Mouse (Mus musculus) liver, embryonic 11.5 days (tissue): Measurements from ENCODE around the gene B4galt5. TPM values are rescaled to one million over a fixed set of nuclear protein-coding genes. Genes with fewer than 3 reads are reported as not detected.
A peak's percentile ranks its signal among the peaks of the same experiment; 100 is the strongest.
"Not testable (repeated sequence)": the region's sequence is repeated elsewhere in the genome, so short reads cannot be mapped to it uniquely, and the experiment has no call there.

Experiments used
- ATAC-seq: fragments of 200-750 bp; cut with Nextera tagmentation; replicated peaks from 2 replicates; pipeline ENCODE4 v1.8.0; 2017; ENCODE audit warnings: moderate number of reproducible peaks, mild to moderate bottlenecking, moderate TSS enrichment, moderate library complexity; ENCODE audit not compliant: low FRiP score
- DNase-seq: peaks from one replicate; pipeline ENCODE4 v3.0.0-alpha.2; 2017; ENCODE audit warnings: low spot score
- H3K27ac ChIP-seq: fragments of 300-500 bp; sonication (generic); 2 replicates; pipeline ENCODE4 v1.5.1; 2014; ENCODE audit warnings: mild to moderate bottlenecking, low read depth, low read length, control low read depth
- H3K27me3 ChIP-seq: fragments of 300-500 bp; sonication (generic); replicated peaks from 2 replicates; pipeline ENCODE4 v1.6.1; 2014; ENCODE audit warnings: low read length, mixed read lengths; ENCODE audit not compliant: control insufficient read depth, insufficient read depth
- H3K36me3 ChIP-seq: fragments of 300-500 bp; sonication (generic); 2 replicates; pipeline ENCODE4 v1.6.1; 2014; ENCODE audit warnings: mild to moderate bottlenecking, low read length, moderate library complexity, mixed read lengths; ENCODE audit not compliant: control insufficient read depth, insufficient read depth
- H3K4me1 ChIP-seq: fragments of 300-500 bp; sonication (generic); replicated peaks from 2 replicates; pipeline ENCODE4 v1.6.1; 2014; ENCODE audit warnings: low read length, mixed read lengths; ENCODE audit not compliant: control insufficient read depth, insufficient read depth
- H3K4me2 ChIP-seq: fragments of 300-500 bp; sonication (generic); 2 replicates; pipeline ENCODE4 v1.6.1; 2014; ENCODE audit warnings: mild to moderate bottlenecking, control low read depth, moderate library complexity
- H3K4me3 ChIP-seq: fragments of 300-500 bp; sonication (generic); 2 replicates; pipeline ENCODE4 v1.5.1; 2014; ENCODE audit warnings: low read depth, low read length, control low read depth
- H3K9ac ChIP-seq: fragments of 300-500 bp; sonication (generic); 2 replicates; pipeline ENCODE4 v1.6.1; 2014; ENCODE audit warnings: low read depth, low read length, control low read depth
- H3K9me3 ChIP-seq: fragments of 300-500 bp; sonication (generic); 2 replicates; pipeline ENCODE4 v1.6.1; 2016; ENCODE audit warnings: low read length, inconsistent platforms, mixed read lengths; ENCODE audit not compliant: control insufficient read depth
- WGBS: fragments of 180-500 bp; shearing (Covaris S2); extraction: QIAGEN DNeasy Blood & Tissue Kit; methylation state at CpG from one replicate; pipeline ENCODE4 v1.1.7; 2014; 5-methylcytosine and 5-hydroxymethylcytosine counted together
- polyA plus RNA-seq: library from polyadenylated mRNA; unstranded; fragments of >200 nt; fragmentation: Nextera tagmentation; extraction: Ambion mirVana; gene quantifications from 2 replicates; pipeline ENCODE4 v1.2.1, GENCODE M21; 2014

The B4galt5 gene
- 8.0 and 11.8 TPM in 2 replicates for polyA plus RNA-seq

GRCm38 (mm10) chr2:167348376-167349282 is at the start of gene B4galt5:
Gene B4galt5 (minus strand): TSS chr2:167349183.
- Histone ChIP-seq H3K9me3 (no peaks in the 10 kb centered on the region), H3K27me3 (peaks cover 9% of the 10 kb centered on the region; the same call in 1 of the 2 replicates), H3K36me3 (no peaks in the 10 kb centered on the region), H3K4me2 (peak within 1 kb of the TSS; percentile 90), H3K9ac (peak within 1 kb of the TSS; percentile 95), H3K27ac (peak within 1 kb of the TSS; percentile 84), H3K4me1 (peaks cover 43% of the 10 kb centered on the region), H3K4me3 (peak within 1 kb of the TSS; percentile 92)
- WGBS, result under 1% methylated on average over 96 of the region's 111 CpGs
- peak; percentile 3; the same call in 1 of the 2 replicates for ATAC-seq
- DNase-seq, result peak; percentile 63

- H3K36me3 ChIP-seq, ATAC-seq, H3K9me3 ChIP-seq, DNase-seq, H3K27ac ChIP-seq, H3K9ac ChIP-seq, H3K27me3 ChIP-seq, H3K4me3 ChIP-seq, H3K4me2 ChIP-seq, H3K4me1 ChIP-seq: not testable (repeated sequence)
- 95% methylated on average over 9 of the region's 9 CpGs for WGBS
These were observed 47.4 kb upstream of the B4galt5 start for GRCm38 (mm10) chr2:167396420-167396819.

GRCm38 (mm10) chr2:167394426-167394825 is 45.4 kb upstream of the B4galt5 start:
- ATAC-seq, result no peak
- Histone ChIP-seq H3K36me3 (no peaks in the 10 kb centered on the region), H3K4me1 (no peaks in the 10 kb centered on the region), H3K27me3 (no peaks in the 10 kb centered on the region), H3K4me2 (no peak overlapping the region), H3K9ac (no peak overlapping the region), H3K4me3 (no peak overlapping the region), H3K9me3 (no peaks in the 10 kb centered on the region), H3K27ac (no peak overlapping the region)
- WGBS, result 32% methylated on average over 7 of the region's 7 CpGs
- no peak for DNase-seq

- no peak overlapping the region for H3K9ac ChIP-seq
- ATAC-seq (no peak), DNase-seq (no peak)
- H3K4me3 ChIP-seq, result no peak overlapping the region
- no peaks in the 10 kb centered on the region for H3K9me3 ChIP-seq
- H3K4me2 ChIP-seq, result no peak overlapping the region
- 81% methylated on average over 6 of the region's 6 CpGs for WGBS
- H3K27me3 ChIP-seq, result no peaks in the 10 kb centered on the region; the same call in 1 of the 2 replicates
- peaks cover 3% of the 10 kb centered on the region; the same call in 1 of the 2 replicates for H3K4me1 ChIP-seq
- no peaks in the 10 kb centered on the region for H3K36me3 ChIP-seq
- no peak overlapping the region for H3K27ac ChIP-seq
These were observed 38.0 kb upstream of the B4galt5 start for GRCm38 (mm10) chr2:167386998-167387397.

- H3K27ac ChIP-seq, result no peak overlapping the region
- H3K9me3 ChIP-seq, result no peaks in the 10 kb centered on the region
- no peak overlapping the region for H3K4me3 ChIP-seq
- no peaks in the 10 kb centered on the region for H3K36me3 ChIP-seq
- ATAC-seq (no peak), DNase-seq (no peak)
- H3K4me1 ChIP-seq, result peaks cover 3% of the 10 kb centered on the region; the same call in 1 of the 2 replicates
- H3K27me3 ChIP-seq, result no peaks in the 10 kb centered on the region; the same call in 1 of the 2 replicates
- no peak overlapping the region for H3K4me2 ChIP-seq
- WGBS, result 77% methylated on average over 4 of the region's 4 CpGs
- no peak overlapping the region for H3K9ac ChIP-seq
These were observed 37.5 kb upstream of the B4galt5 start for GRCm38 (mm10) chr2:167386456-167386855.

GRCm38 (mm10) chr2:167383666-167384083 is 34.7 kb upstream of the B4galt5 start:
- DNase-seq, result no peak
- no peak overlapping the region for H3K4me3 ChIP-seq
- H3K27ac ChIP-seq, result no peak overlapping the region
- WGBS, result 55% methylated on average over 13 of the region's 13 CpGs
- H3K4me2 ChIP-seq, result no peak overlapping the region
- H3K36me3 ChIP-seq, result no peaks in the 10 kb centered on the region
- ATAC-seq, result no peak
- H3K9ac ChIP-seq, result no peak overlapping the region
- H3K9me3 ChIP-seq, result no peaks in the 10 kb centered on the region
- no peaks in the 10 kb centered on the region; the same call in 1 of the 2 replicates for H3K27me3 ChIP-seq
- peaks cover 6% of the 10 kb centered on the region; the same call in 1 of the 2 replicates for H3K4me1 ChIP-seq

- WGBS, result 79% methylated on average over 7 of the region's 7 CpGs
- DNase-seq, result no peak
- no peaks in the 10 kb centered on the region for H3K9me3 ChIP-seq
- no peak overlapping the region for H3K9ac ChIP-seq
- no peak overlapping the region for H3K4me3 ChIP-seq
- no peak overlapping the region for H3K27ac ChIP-seq
- no peaks in the 10 kb centered on the region for H3K36me3 ChIP-seq
- no peak overlapping the region for H3K4me2 ChIP-seq
- no peaks in the 10 kb centered on the region; the same call in 1 of the 2 replicates for H3K27me3 ChIP-seq
- H3K4me1 ChIP-seq, result peaks cover 6% of the 10 kb centered on the region; the same call in 1 of the 2 replicates
- no peak for ATAC-seq
These were observed 33.4 kb upstream of the B4galt5 start for GRCm38 (mm10) chr2:167382389-167382788.

- Histone ChIP-seq H3K4me2 (no peak overlapping the region), H3K9me3 (no peaks in the 10 kb centered on the region), H3K4me1 (peaks cover 6% of the 10 kb centered on the region; the same call in 1 of the 2 replicates), H3K36me3 (no peaks in the 10 kb centered on the region), H3K4me3 (no peak overlapping the region), H3K9ac (no peak overlapping the region), H3K27ac (no peak overlapping the region), H3K27me3 (no peaks in the 10 kb centered on the region)
- 59% methylated on average over 7 of the region's 7 CpGs for WGBS
- no peak for ATAC-seq
- no peak for DNase-seq
These were observed 32.6 kb upstream of the B4galt5 start for GRCm38 (mm10) chr2:167381596-167381995.
